Mouse (Mus musculus): ENCODE measurements around the gene Shisal1. TPM values are rescaled to one million over a fixed set of nuclear protein-coding genes. Genes with fewer than 3 reads are reported as not detected.

Gene Shisal1
- polyA plus RNA-seq, 1 experiment from 2014 or later = 1.1 TPM

DNA sequence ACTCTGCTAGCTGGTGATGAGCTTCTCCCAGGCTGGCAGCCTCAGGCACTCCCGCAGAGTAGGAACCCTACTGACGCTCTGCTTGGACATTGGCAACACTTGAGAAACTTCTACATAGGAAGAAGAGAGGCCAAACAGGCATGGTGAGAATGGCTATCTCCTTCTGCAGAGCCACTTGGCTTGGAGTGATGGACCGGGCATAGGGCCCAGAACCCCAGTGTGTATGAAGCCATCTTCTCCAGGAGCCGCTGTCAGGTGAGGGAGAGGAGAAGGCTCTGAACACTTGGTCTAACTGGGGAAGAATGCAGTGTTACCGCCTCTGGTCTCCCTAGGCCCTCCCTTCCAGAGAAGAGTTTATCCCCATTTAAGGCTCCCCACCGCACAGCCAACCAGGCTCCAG lies 19.3 kb downstream of the Shisal1 start:
- no peak overlapping the region for H3K9ac ChIP-seq
- 84% methylated on average over 6 of the region's 6 CpGs for whole genome bisulfite sequencing
- H3K36me3 ChIP-seq (ENCODE audit: insufficient read depth) = no peaks in the 10 kb centered on the region
- no peak for DNase-seq
- H3K4me3 ChIP-seq (ENCODE audit: low read depth, low read length) = no peak overlapping the region
- no peaks in the 10 kb centered on the region for H3K9me3 ChIP-seq (ENCODE audit: low read depth, low read length)
- no peaks in the 10 kb centered on the region for H3K27me3 ChIP-seq (ENCODE audit: insufficient read depth, low read length)
- TF ChIP-seq CTCF (IDR thresholded peaks at IDR 0.05; ENCODE audit: low read depth) = no peak
- no peaks in the 10 kb centered on the region for H3K4me1 ChIP-seq (ENCODE audit: insufficient read depth)
- H3K4me2 ChIP-seq = no peak overlapping the region
- no peak for ATAC-seq (ENCODE audit: insufficient read depth)
- no peak overlapping the region for H3K27ac ChIP-seq (ENCODE audit: low read depth)

DNA sequence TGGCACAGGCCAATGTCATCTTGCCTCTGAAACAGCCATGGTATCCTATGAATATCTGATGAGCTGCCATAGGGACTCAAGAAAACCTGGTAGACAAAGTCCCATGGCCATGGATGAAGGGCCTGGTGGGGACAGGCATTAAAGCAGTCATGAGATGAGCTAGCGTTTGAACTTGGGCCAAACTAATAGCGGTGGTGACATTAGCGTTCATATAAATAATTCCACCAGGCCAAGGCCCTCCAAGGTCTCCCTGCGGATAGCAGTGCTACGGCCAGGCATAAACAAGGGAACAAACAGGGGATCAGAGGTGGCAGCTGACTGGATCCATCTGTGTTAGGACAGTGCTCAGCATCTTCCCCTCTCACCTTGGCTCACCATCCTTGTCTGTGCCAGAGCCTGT lies 21.2 kb downstream of the Shisal1 start:
- Histone ChIP-seq H3K27ac (ENCODE audit: low read depth) (no peak overlapping the region), H3K4me2 (no peak overlapping the region), H3K27me3 (ENCODE audit: insufficient read depth, low read length) (no peaks in the 10 kb centered on the region), H3K4me3 (ENCODE audit: low read depth, low read length) (no peak overlapping the region), H3K9me3 (ENCODE audit: low read depth, low read length) (no peaks in the 10 kb centered on the region), H3K4me1 (ENCODE audit: insufficient read depth) (no peaks in the 10 kb centered on the region), H3K36me3 (ENCODE audit: insufficient read depth) (no peaks in the 10 kb centered on the region), H3K9ac (no peak overlapping the region)
- peak; percentile 28 for DNase-seq
- TF ChIP-seq CTCF (IDR thresholded peaks at IDR 0.05; ENCODE audit: low read depth) = no peak
- no peak for ATAC-seq (ENCODE audit: insufficient read depth)
- 53% methylated on average over 5 of the region's 5 CpGs for WGBS

DNA sequence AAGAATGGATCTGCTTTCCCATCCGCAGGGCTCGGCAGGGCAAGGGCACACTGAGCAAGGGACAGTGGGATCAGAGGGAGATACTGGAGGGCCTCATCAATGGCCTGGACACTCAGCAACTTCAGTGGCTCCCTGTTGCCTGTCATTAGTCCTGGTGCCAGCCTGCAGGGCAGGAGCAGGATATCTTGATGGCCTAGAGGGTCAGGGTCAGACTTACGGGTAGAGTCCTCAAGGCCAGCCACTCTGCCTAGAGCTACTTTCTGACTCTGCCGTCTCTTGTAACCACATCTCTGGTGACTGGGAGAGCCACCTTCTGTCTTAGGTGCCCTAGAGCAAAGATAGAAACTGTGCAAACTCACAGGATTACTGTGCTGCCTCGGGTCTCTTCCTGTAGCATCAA lies 23.1 kb downstream of the Shisal1 start:
- DNase-seq (no peak), ATAC-seq (ENCODE audit: insufficient read depth) (no peak)
- WGBS = 87% methylated on average over 5 of the region's 5 CpGs
- H3K4me1 ChIP-seq (ENCODE audit: insufficient read depth) = no peaks in the 10 kb centered on the region
- H3K4me2 ChIP-seq = no peak overlapping the region
- TF ChIP-seq CTCF (IDR thresholded peaks at IDR 0.05; ENCODE audit: low read depth) = no peak
- H3K4me3 ChIP-seq (ENCODE audit: low read depth, low read length) = no peak overlapping the region
- no peak overlapping the region for H3K9ac ChIP-seq
- no peaks in the 10 kb centered on the region for H3K9me3 ChIP-seq (ENCODE audit: low read depth, low read length)
- H3K36me3 ChIP-seq (ENCODE audit: insufficient read depth) = no peaks in the 10 kb centered on the region
- no peak overlapping the region for H3K27ac ChIP-seq (ENCODE audit: low read depth)
- H3K27me3 ChIP-seq (ENCODE audit: insufficient read depth, low read length) = peaks cover 6% of the 10 kb centered on the region; the same call in 1 of the 2 replicates

DNA sequence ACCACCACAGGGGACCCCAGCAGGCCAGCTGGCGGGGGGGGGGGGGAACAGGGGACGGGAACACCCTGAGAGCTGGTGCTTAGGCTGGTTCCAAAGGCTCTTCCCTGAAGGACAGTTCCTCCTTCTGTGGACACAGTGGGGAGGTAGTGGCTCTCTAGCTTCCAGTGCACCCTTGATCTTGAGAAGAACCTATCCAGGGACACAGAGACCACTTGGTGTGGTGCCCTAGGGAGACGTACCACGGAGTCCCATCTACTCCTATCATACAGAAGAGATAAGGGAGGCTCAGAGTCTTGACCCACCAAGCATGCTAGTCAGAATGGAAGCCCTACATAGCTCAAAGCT lies 28.7 kb downstream of the Shisal1 start:
- no peaks in the 10 kb centered on the region for H3K9me3 ChIP-seq (ENCODE audit: low read depth, low read length)
- no peak overlapping the region for H3K4me3 ChIP-seq (ENCODE audit: low read depth, low read length)
- H3K36me3 ChIP-seq (ENCODE audit: insufficient read depth) = no peaks in the 10 kb centered on the region
- H3K4me2 ChIP-seq = no peak overlapping the region
- WGBS = 52% methylated on average over 4 of the region's 4 CpGs
- H3K9ac ChIP-seq = no peak overlapping the region
- H3K4me1 ChIP-seq (ENCODE audit: insufficient read depth) = no peaks in the 10 kb centered on the region
- DNase-seq (no peak), ATAC-seq (ENCODE audit: insufficient read depth) (no peak)
- no peak for TF ChIP-seq CTCF (IDR thresholded peaks at IDR 0.05; ENCODE audit: low read depth)
- no peak overlapping the region for H3K27ac ChIP-seq (ENCODE audit: low read depth)
- peaks cover 6% of the 10 kb centered on the region; the same call in 1 of the 2 replicates for H3K27me3 ChIP-seq (ENCODE audit: insufficient read depth, low read length)

DNA sequence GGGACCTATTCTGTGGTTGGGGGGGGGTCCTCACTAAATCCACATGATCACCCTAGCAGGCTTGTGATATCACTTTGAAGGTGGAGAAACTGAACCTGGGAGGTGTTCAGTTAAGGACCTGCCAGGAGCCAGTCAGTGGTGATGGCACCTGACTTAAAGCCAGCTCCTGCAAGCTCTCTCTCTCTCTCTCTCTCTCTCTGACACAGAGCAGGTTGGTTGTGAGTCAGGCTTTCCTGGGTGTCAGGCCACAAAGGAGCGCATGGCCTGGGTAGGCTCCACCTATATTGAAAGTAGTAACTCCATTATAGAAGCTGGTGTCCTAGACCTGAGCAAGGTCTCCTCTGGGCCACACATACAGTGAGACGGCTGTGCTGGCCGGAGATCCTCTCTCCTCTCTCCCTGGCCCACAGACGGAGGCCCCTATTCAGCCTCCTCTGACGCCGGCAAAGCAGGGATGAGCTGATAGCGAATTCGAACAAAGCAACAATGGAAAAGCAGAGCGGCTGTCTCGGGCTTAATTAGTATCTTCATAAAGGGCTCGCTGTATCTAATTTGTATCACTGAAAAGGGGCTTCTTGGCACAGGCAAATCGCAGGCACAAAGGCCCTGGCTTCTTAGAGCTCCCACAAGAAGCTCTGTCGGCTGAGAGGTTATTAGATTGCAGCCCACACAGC lies 29.2 kb downstream of the Shisal1 start:
- H3K36me3 ChIP-seq (ENCODE audit: insufficient read depth) = no peaks in the 10 kb centered on the region
- H3K4me3 ChIP-seq (ENCODE audit: low read depth, low read length) = no peak overlapping the region
- H3K27ac ChIP-seq (ENCODE audit: low read depth) = no peak overlapping the region
- no peak for TF ChIP-seq CTCF (IDR thresholded peaks at IDR 0.05; ENCODE audit: low read depth)
- H3K9ac ChIP-seq = no peak overlapping the region
- no peak for DNase-seq
- peaks cover 3% of the 10 kb centered on the region; the same call in 1 of the 2 replicates for H3K4me1 ChIP-seq (ENCODE audit: insufficient read depth)
- H3K27me3 ChIP-seq (ENCODE audit: insufficient read depth, low read length) = peaks cover 6% of the 10 kb centered on the region; the same call in 1 of the 2 replicates
- H3K4me2 ChIP-seq = no peak overlapping the region
- H3K9me3 ChIP-seq (ENCODE audit: low read depth, low read length) = no peaks in the 10 kb centered on the region
- ATAC-seq (ENCODE audit: insufficient read depth) = no peak
- 49% methylated on average over 13 of the region's 13 CpGs for WGBS

DNA sequence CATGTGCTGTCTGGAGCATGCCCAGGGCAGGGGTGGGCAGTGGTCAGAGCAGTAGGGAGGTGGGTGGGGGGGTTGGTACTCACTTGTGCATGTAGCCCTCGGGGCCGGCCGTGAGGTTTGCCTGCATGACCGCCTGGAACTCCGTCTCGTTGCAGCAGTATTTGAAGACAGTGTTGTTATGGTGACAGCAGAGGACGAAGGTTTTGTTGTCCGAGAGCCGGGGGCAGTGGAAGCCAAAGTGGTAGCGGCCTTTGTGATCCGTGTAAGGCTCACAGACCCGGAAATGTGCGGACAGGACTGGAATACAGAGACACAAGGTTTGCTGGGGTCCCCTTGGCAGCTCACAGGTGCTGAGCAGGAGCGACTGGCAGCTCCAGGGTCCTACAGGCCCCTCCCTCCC lies 29.9 kb downstream of the Shisal1 start:
- DNase-seq (no peak), ATAC-seq (ENCODE audit: insufficient read depth) (no peak)
- no peak overlapping the region for H3K27ac ChIP-seq (ENCODE audit: low read depth)
- no peak overlapping the region for H3K4me2 ChIP-seq
- H3K9me3 ChIP-seq (ENCODE audit: low read depth, low read length) = no peaks in the 10 kb centered on the region
- H3K27me3 ChIP-seq (ENCODE audit: insufficient read depth, low read length) = peaks cover 6% of the 10 kb centered on the region; the same call in 1 of the 2 replicates
- TF ChIP-seq CTCF (IDR thresholded peaks at IDR 0.05; ENCODE audit: low read depth) = no peak
- no peaks in the 10 kb centered on the region for H3K36me3 ChIP-seq (ENCODE audit: insufficient read depth)
- WGBS = 53% methylated on average over 14 of the region's 14 CpGs
- H3K9ac ChIP-seq = no peak overlapping the region
- peaks cover 3% of the 10 kb centered on the region; the same call in 1 of the 2 replicates for H3K4me1 ChIP-seq (ENCODE audit: insufficient read depth)
- no peak overlapping the region for H3K4me3 ChIP-seq (ENCODE audit: low read depth, low read length)

DNA sequence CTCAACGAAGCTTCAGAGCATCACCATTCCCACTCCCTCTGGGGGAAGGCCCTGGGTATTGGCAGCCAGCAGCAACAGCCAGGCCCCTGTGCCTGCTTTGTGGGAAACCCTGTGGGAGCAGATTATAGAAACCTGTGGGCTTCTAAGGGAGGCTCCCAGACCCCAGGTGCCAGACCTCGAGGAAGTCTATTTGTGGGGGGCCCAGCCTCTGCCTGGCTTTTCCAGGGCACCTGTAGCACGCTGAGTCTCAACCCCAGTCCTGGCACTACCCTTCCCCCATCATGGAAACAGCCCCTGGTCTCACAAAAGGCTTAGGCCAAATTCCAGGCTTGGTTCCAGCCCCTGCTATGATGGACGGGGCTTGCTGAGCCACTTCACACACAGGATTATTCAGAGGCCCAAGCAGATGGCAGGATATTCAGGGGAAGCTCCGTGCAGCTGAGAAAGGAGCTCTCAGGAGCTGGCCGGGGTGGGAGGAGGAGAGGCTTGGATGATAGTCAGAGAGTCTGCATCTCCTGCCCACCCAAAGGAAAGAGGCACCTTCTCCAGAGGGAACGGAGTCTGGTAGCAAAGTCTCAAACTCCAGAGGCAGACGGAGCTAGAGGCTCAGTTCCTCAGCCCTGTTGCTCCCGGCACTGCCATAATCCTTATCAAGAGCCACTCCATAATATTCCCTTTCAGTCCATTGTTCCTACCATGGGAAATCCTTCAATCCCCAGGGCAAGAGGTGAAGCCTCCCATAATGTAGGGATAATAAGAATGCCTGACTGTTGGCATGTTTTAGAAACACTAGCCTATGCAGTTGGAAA lies 32.7 kb downstream of the Shisal1 start:
- H3K4me2 ChIP-seq = no peak overlapping the region
- H3K9me3 ChIP-seq (ENCODE audit: low read depth, low read length) = no peaks in the 10 kb centered on the region
- no peaks in the 10 kb centered on the region for H3K27me3 ChIP-seq (ENCODE audit: insufficient read depth, low read length)
- WGBS = 37% methylated on average over 9 of the region's 9 CpGs
- H3K36me3 ChIP-seq (ENCODE audit: insufficient read depth) = no peaks in the 10 kb centered on the region
- TF ChIP-seq CTCF (IDR thresholded peaks at IDR 0.05; ENCODE audit: low read depth) = no peak
- no peak for ATAC-seq (ENCODE audit: insufficient read depth)
- H3K4me1 ChIP-seq (ENCODE audit: insufficient read depth) = peaks cover 3% of the 10 kb centered on the region; the same call in 1 of the 2 replicates
- H3K27ac ChIP-seq (ENCODE audit: low read depth) = no peak overlapping the region
- no peak overlapping the region for H3K4me3 ChIP-seq (ENCODE audit: low read depth, low read length)
- no peak overlapping the region for H3K9ac ChIP-seq
- DNase-seq = peak; percentile 44

All from lung, embryonic 14.5 days (tissue).